Mouse (Mus musculus) myocyte (in vitro differentiated cells): ENCODE measurements around the gene Dgkd.

Experiments
- E2F4 ChIP-seq: IDR thresholded peaks from one replicate; pipeline ENCODE4 v1.6.1; 2011; ENCODE audit warnings: mild to moderate bottlenecking, control low read depth, moderate library complexity; ENCODE audit not compliant: insufficient read depth
- MAX ChIP-seq: IDR thresholded peaks from one replicate; pipeline ENCODE4 v1.6.1; 2011; ENCODE audit warnings: low read depth, mild to moderate bottlenecking, control low read depth
- MYOD1 ChIP-seq, 3 experiments: IDR thresholded peaks; one replicate each; pipeline ENCODE4 v1.6.1; 2011; ENCODE audit warnings: control low read depth in 2 of 3, low read depth in 2 of 3, mild to moderate bottlenecking in 2 of 3, moderate library complexity in 1 of 3; ENCODE audit not compliant: insufficient read length in 2 of 3, control insufficient read depth in 1 of 3
- MYOG ChIP-seq, 3 experiments: IDR thresholded peaks; one replicate each; pipeline ENCODE4 v1.6.1; 2011; ENCODE audit warnings: control low read depth in 2 of 3, low read depth in 2 of 3, mild to moderate bottlenecking in 2 of 3; ENCODE audit not compliant: insufficient read length in 2 of 3, control insufficient read depth in 1 of 3, insufficient read depth in 1 of 3
- POLR2A ChIP-seq: IDR thresholded peaks from one replicate; pipeline ENCODE4 v1.6.1; 2011; ENCODE audit warnings: low read depth, mild to moderate bottlenecking, control low read depth, moderate library complexity; ENCODE audit not compliant: insufficient read length
- POLR2AphosphoS2 ChIP-seq: IDR thresholded peaks from one replicate; pipeline ENCODE4 v1.6.1; 2011; ENCODE audit warnings: low read depth, control low read depth; ENCODE audit not compliant: insufficient read length
- REST ChIP-seq: IDR thresholded peaks from one replicate; pipeline ENCODE4 v1.6.1; 2011; ENCODE audit warnings: mild to moderate bottlenecking, control low read depth, moderate library complexity; ENCODE audit not compliant: insufficient read depth, insufficient read length
- SRF ChIP-seq: IDR thresholded peaks from one replicate; pipeline ENCODE4 v1.6.1; 2011; ENCODE audit warnings: low read depth; ENCODE audit not compliant: control insufficient read depth, insufficient read length
- USF1 ChIP-seq: IDR thresholded peaks from one replicate; pipeline ENCODE4 v1.6.1; 2011; ENCODE audit warnings: low read depth, mild to moderate bottlenecking, control low read depth, moderate library complexity

GRCm38 (mm10) chr1:87935095-87935494 lies 82.0 kb downstream of the Dgkd start:
- TF ChIP-seq POLR2A (no peak), POLR2AphosphoS2 (no peak), MYOG (IDR thresholded peaks at IDR 0.05; ENCODE audit: control insufficient read depth in 1 of 3, insufficient read depth in 1 of 3, insufficient read length in 2 of 3, low read depth in 2 of 3) (no peak), SRF (no peak), REST (no peak), USF1 (no peak), MAX (no peak), E2F4 (no peak), MYOD1 (IDR thresholded peaks at IDR 0.05; ENCODE audit: control insufficient read depth in 1 of 3, insufficient read length in 2 of 3, low read depth in 2 of 3) (no peak)
